Mouse (Mus musculus): Measurements from ENCODE around the gene Ucp2. TPM values are rescaled to one million over a fixed set of nuclear protein-coding genes. Genes with fewer than 3 reads are reported as not detected.

Ucp2 gene
- total RNA-seq (2021) = 100 to 1,000 TPM; 482 to 541 TPM
- long read RNA-seq, experiment 1, transcript Ucp2-202 (8 exons, 3,988 nt) = major isoform, 98 of 138 reads
- long read RNA-seq, experiment 1, partial matches to known transcripts = 35 of 138 reads
- long read RNA-seq, experiment 1, other reads (novel, unspliced or antisense) = 5 of 138 reads
- long read RNA-seq, experiment 2, transcript Ucp2-202 (8 exons, 3,988 nt) = major isoform, 75 of 118 reads
- long read RNA-seq, experiment 2, partial matches to known transcripts = 38 of 118 reads
- long read RNA-seq, experiment 2, other reads (novel, unspliced or antisense) = 5 of 118 reads

GRCm38 (mm10) chr7:100493117-100493483, at the start of gene Ucp2:
Ucp2 (plus strand) TSS chr7:100493337.
- peak; percentile 92 for DNase-seq

GRCm38 (mm10) chr7:100443728-100444127, 49.4 kb upstream of the Ucp2 start:
- DNase-seq = no peak

- no peak for DNase-seq
Observed at GRCm38 (mm10) chr7:100446271-100446670, 46.9 kb upstream of the Ucp2 start.

GRCm38 (mm10) chr7:100448530-100448929, 44.6 kb upstream of the Ucp2 start:
- DNase-seq = no peak

- no peak for DNase-seq
Observed at GRCm38 (mm10) chr7:100448985-100449384, 44.2 kb upstream of the Ucp2 start.

- no peak for DNase-seq
Observed at GRCm38 (mm10) chr7:100458153-100458552, 35.0 kb upstream of the Ucp2 start.

GRCm38 (mm10) chr7:100459862-100460261, 33.3 kb upstream of the Ucp2 start:
- DNase-seq = no peak

GRCm38 (mm10) chr7:100461621-100462151, 31.5 kb upstream of the Ucp2 start:
- DNase-seq = peak; percentile 81

- no peak for DNase-seq
Observed at GRCm38 (mm10) chr7:100463194-100463593, 29.9 kb upstream of the Ucp2 start.

- DNase-seq = no peak
Observed at GRCm38 (mm10) chr7:100463757-100464156, 29.4 kb upstream of the Ucp2 start.

GRCm38 (mm10) chr7:100464248-100464647, 28.9 kb upstream of the Ucp2 start:
- no peak for DNase-seq

- peak; percentile 57 for DNase-seq
Observed at GRCm38 (mm10) chr7:100465248-100465647, 27.9 kb upstream of the Ucp2 start.

GRCm38 (mm10) chr7:100465656-100466309, 27.4 kb upstream of the Ucp2 start:
- DNase-seq = peak; percentile 90

- no peak for DNase-seq
Observed at GRCm38 (mm10) chr7:100466781-100467510, 26.2 kb upstream of the Ucp2 start.

- no peak for DNase-seq
Observed at GRCm38 (mm10) chr7:100468761-100469160, 24.4 kb upstream of the Ucp2 start.

GRCm38 (mm10) chr7:100469502-100469901, 23.6 kb upstream of the Ucp2 start:
- no peak for DNase-seq

GRCm38 (mm10) chr7:100470796-100471406, 22.2 kb upstream of the Ucp2 start:
- peak; percentile 44 for DNase-seq

- DNase-seq = no peak
Observed at GRCm38 (mm10) chr7:100471407-100471797, 21.7 kb upstream of the Ucp2 start.

GRCm38 (mm10) chr7:100472777-100473176, 20.4 kb upstream of the Ucp2 start, which contains the start of gene Ucp3:
Ucp3 (plus strand) TSS chr7:100472990.
- DNase-seq = peak; percentile 70

- peak; percentile 49 for DNase-seq
Observed at GRCm38 (mm10) chr7:100473846-100474454, 19.2 kb upstream of the Ucp2 start.

- DNase-seq = peak; percentile 81
Observed at GRCm38 (mm10) chr7:100474680-100475079, 18.5 kb upstream of the Ucp2 start.
